8 mouse cellular contexts compared by ENCODE assay signal in genomic region chr1:51445854-51446460, GRCm38 (mm10). TPM values are rescaled to one million over a fixed set of nuclear protein-coding genes. Genes with fewer than 3 reads are reported as not detected.
DNase-seq lines count a peak whose midpoint lies in the region; ATAC-seq lines count a peak whose summit lies in the region.
"Had no signal": no experiment of that assay in that cellular context is flagged by ENCODE, and none has a peak within 500 bp of the region (broad histone marks: within the 10 kb centered on the region; RNA-seq: fewer than 3 reads in every experiment).

No protein-coding gene starts in this region.

- DNase-seq in brain, adult 2 months (ENCODE audit: low read depth, low spot score) = peak; percentile 83
- DNase-seq in cerebellum, adult 11 months = peak; percentile 52
- DNase-seq in kidney, adult 11 months = peak; percentile 53
- DNase-seq in ovary, postnatal 10 days (ENCODE audit: low spot score) = no peak
- no peak for DNase-seq in thymus, postnatal 25 days

- H3K9ac ChIP-seq in limb, embryonic 15.5 days = no peak overlapping the region
- H3K9ac ChIP-seq in liver, embryonic 12.5 days = no peak overlapping the region
- H3K9ac ChIP-seq: liver, embryonic 14.5 days had no signal

- no peak overlapping the region for H3K4me3 ChIP-seq in limb, embryonic 15.5 days
- no peak overlapping the region for H3K4me3 ChIP-seq in liver, embryonic 12.5 days

- H3K9me3 ChIP-seq in limb, embryonic 15.5 days = no peaks in the 10 kb centered on the region
- H3K9me3 ChIP-seq in liver, embryonic 12.5 days (replicated peaks) = no peaks in the 10 kb centered on the region

- peak overlapping the region; percentile 10; the same call in 1 of the 2 replicates for H3K4me2 ChIP-seq in limb, embryonic 15.5 days
- H3K4me2 ChIP-seq in liver, embryonic 12.5 days = no peak overlapping the region

- ATAC-seq in limb, embryonic 15.5 days (ENCODE audit: insufficient number of reproducible peaks, low FRiP score, low TSS enrichment, low read depth) = 0 out of 2 replicates have a peak, but pooled peaks have one; percentile 40
- no peak for ATAC-seq in liver, embryonic 12.5 days

- WGBS in limb, embryonic 15.5 days = 23% methylated on average over 9 of the region's 9 CpGs
- WGBS in liver, embryonic 12.5 days (ENCODE audit: insufficient replicate concordance) = 63% methylated on average over 9 of the region's 9 CpGs

- H3K27me3 ChIP-seq in limb, embryonic 15.5 days = no peaks in the 10 kb centered on the region
- no peaks in the 10 kb centered on the region for H3K27me3 ChIP-seq in liver, embryonic 12.5 days (replicated peaks)

- H3K36me3 ChIP-seq in limb, embryonic 15.5 days = no peaks in the 10 kb centered on the region
- no peaks in the 10 kb centered on the region for H3K36me3 ChIP-seq in liver, embryonic 12.5 days

- peaks cover 3% of the 10 kb centered on the region; the same call in 1 of the 2 replicates for H3K4me1 ChIP-seq in limb, embryonic 15.5 days
- H3K4me1 ChIP-seq in liver, embryonic 12.5 days = no peaks in the 10 kb centered on the region

- no peak overlapping the region; the same call in 1 of the 2 replicates for H3K27ac ChIP-seq in limb, embryonic 15.5 days
- H3K27ac ChIP-seq in liver, embryonic 12.5 days = no peak overlapping the region
- H3K27ac ChIP-seq: liver, embryonic 14.5 days had no signal

RNA-seq across cellular contexts. Expression of gene Nabp1, which starts 32.3 kb away (rescaled TPM):
- polyA plus RNA-seq in limb, embryonic 15.5 days (2015; fragmentation: Nextera tagmentation; extraction: Ambion mirVana) = 11.6 and 12.2 TPM in 2 replicates
- 5.3 and 6.8 TPM in 2 replicates for polyA plus RNA-seq in liver, embryonic 12.5 days (2016; fragmentation: Nextera tagmentation; extraction: Ambion mirVana)

Comparison
In these comparisons a context has a peak if more than half of its experiments do, and no peak if none do; other contexts are left out.
1. DNase-seq: peak in brain, adult 2 months (single experiment), cerebellum, adult 11 months (single experiment) and kidney, adult 11 months (single experiment); none in ovary, postnatal 10 days (single experiment) and thymus, postnatal 25 days (single experiment).